Mouse (Mus musculus): Measurements from ENCODE around the gene Akr1c18. TPM values are rescaled to one million over a fixed set of nuclear protein-coding genes. Genes with fewer than 3 reads are reported as not detected.

Gene Akr1c18
- total and polyA plus RNA-seq, 3 experiments, result not detected

DNA sequence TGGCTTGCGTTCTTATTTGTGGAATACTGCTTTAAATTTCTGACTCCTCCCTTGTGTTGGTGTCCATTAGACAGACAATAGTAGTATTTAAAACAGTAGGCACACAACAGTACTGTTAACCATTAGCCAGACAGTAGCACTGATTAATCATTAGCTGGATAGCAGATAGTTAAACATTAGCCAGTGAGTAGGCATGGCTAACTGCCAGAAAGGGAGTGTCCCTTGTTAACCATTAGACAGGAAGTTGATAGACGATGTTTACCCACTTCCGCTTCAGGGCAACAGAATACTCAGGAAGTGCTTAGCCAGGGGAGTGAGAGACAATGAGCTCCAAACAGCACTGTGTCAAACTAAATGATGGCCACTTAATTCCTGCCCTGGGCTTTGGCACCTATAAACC is 40.5 kb upstream of the Akr1c18 start, which contains the start of gene Akr1c13:
Gene Akr1c13 (plus strand): TSS at position 247 of the 400 bp plus-strand sequence.
- Histone ChIP-seq H3K4me1 (ENCODE audit: control insufficient read depth in 1 of 2, insufficient read depth in 2 of 2, low read length in 2 of 2) (no peaks in the 10 kb centered on the region; a peak in 1 of 4 replicates), H3K27ac (ENCODE audit: control insufficient read depth, low read depth, low read length) (no peak within 1 kb of the TSS; the same call in 1 of the 2 replicates), H3K9me3 (replicated peaks; ENCODE audit: insufficient read depth, low read length) (no peaks in the 10 kb centered on the region), H3K9ac (ENCODE audit: control insufficient read depth, low read depth, low read length, poor library complexity, severe bottlenecking) (peak within 1 kb of the TSS; percentile 17; the same call in 1 of the 2 replicates), H3K4me3 (ENCODE audit: control insufficient read depth in 1 of 2, insufficient read depth in 1 of 2, low read depth in 2 of 2, low read length in 2 of 2) (peak within 1 kb of the TSS; percentile 35 to 41), H3K79me2 (ENCODE audit: control insufficient read depth, insufficient read depth, low read length, poor library complexity) (no peaks in the 10 kb centered on the region), H3K27me3 (ENCODE audit: control insufficient read depth in 1 of 2, insufficient read depth in 2 of 2, low read length in 2 of 2) (no peaks in the 10 kb centered on the region), H3K36me3 (ENCODE audit: control insufficient read depth in 1 of 2, insufficient read depth in 2 of 2, low read length in 2 of 2) (peaks cover 0 to 2% of the 10 kb centered on the region in 2 experiments; a peak in 1 of 4 replicates)
- TF ChIP-seq MXI1 (IDR thresholded peaks at IDR 0.05; ENCODE audit: low read depth, low read length) (no peak), ZC3H11A (IDR thresholded peaks at IDR 0.05; ENCODE audit: low read depth, low read length) (no peak), POLR2A (IDR thresholded peaks at IDR 0.05; ENCODE audit: control insufficient read depth in 1 of 2, insufficient read depth in 1 of 2, low read depth in 1 of 2, low read length in 2 of 2, poor library complexity in 1 of 2) (0 out of 4 replicates have a peak, but pooled peaks of 1 of the 2 experiments have one; percentile 31), GATA1 (IDR thresholded peaks at IDR 0.05; ENCODE audit: low read depth, low read length) (no peak), HCFC1 (IDR thresholded peaks at IDR 0.05; ENCODE audit: low read depth, low read length) (peak; percentile 50), MAFK (IDR thresholded peaks at IDR 0.05; ENCODE audit: borderline replicate concordance, low read depth, low read length) (no peak), NELFE (IDR thresholded peaks at IDR 0.05; ENCODE audit: low read depth, low read length) (0 out of 2 replicates have a peak, but pooled peaks have one; percentile 21), CHD2 (IDR thresholded peaks at IDR 0.05; ENCODE audit: low read length) (no peak), ZNF384 (IDR thresholded peaks at IDR 0.05; ENCODE audit: low read depth, low read length) (no peak), ELF1 (IDR thresholded peaks at IDR 0.05; ENCODE audit: low read depth, low read length) (peak; percentile 52; the same call in 1 of the 2 replicates), MYC (IDR thresholded peaks at IDR 0.05; ENCODE audit: low read depth, low read length) (no peak)
- peak; percentile 82 for DNase-seq (ENCODE audit: low read depth, low spot score)

DNA sequence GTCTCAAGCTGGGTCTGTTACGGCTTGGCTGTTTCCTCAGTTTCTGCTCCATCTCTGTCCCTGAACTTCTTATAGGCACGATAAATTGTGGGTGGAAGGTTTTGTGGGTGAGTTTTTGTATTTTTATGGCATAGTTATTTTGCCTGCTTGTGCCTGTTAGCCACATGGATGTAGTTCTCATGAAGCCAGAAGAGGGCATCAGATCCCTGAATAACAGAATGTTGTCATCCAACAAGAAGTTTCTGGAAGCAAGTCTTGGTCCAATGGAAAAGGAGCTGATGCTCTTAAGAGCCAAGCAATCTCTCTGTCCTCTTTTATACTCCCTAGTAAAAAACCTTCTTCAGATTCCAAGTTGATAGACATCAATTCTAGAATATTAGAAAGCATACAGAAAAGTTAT is 37.7 kb upstream of the Akr1c18 start:
- H3K9me3 ChIP-seq (replicated peaks; ENCODE audit: insufficient read depth, low read length), result no peaks in the 10 kb centered on the region
- H3K27me3 ChIP-seq (ENCODE audit: control insufficient read depth in 1 of 2, insufficient read depth in 2 of 2, low read length in 2 of 2), result no peaks in the 10 kb centered on the region
- H3K79me2 ChIP-seq (ENCODE audit: control insufficient read depth, insufficient read depth, low read length, poor library complexity), result no peaks in the 10 kb centered on the region
- DNase-seq (ENCODE audit: low read depth, low spot score), result no peak
- no peaks in the 10 kb centered on the region; a peak in 1 of 4 replicates for H3K4me1 ChIP-seq (ENCODE audit: control insufficient read depth in 1 of 2, insufficient read depth in 2 of 2, low read length in 2 of 2)
- no peak overlapping the region for H3K27ac ChIP-seq (ENCODE audit: control insufficient read depth, low read depth, low read length)
- TF ChIP-seq SMC3 (IDR thresholded peaks at IDR 0.05; ENCODE audit: low read depth, low read length) (peak; percentile 18; the same call in 1 of the 2 replicates), MYC (IDR thresholded peaks at IDR 0.05; ENCODE audit: low read depth, low read length) (no peak), MXI1 (IDR thresholded peaks at IDR 0.05; ENCODE audit: low read depth, low read length) (no peak), JUND (IDR thresholded peaks at IDR 0.05; ENCODE audit: low read depth, low read length) (no peak), UBTF (IDR thresholded peaks at IDR 0.05; ENCODE audit: borderline replicate concordance, insufficient read depth, low read depth, low read length) (no peak), KAT2A (conservative IDR thresholded peaks at IDR 0.05; ENCODE audit: low read depth, low read length) (no peak), ZKSCAN1 (IDR thresholded peaks at IDR 0.05; ENCODE audit: low read depth, low read length) (no peak), HCFC1 (IDR thresholded peaks at IDR 0.05; ENCODE audit: low read depth, low read length) (no peak), CTCF (IDR thresholded peaks at IDR 0.05 in 2 of 3, conservative IDR thresholded peaks at IDR 0.05 in 1 of 3; ENCODE audit: control insufficient read depth in 1 of 3, insufficient read depth in 1 of 3, low read depth in 2 of 3, low read length in 3 of 3, poor library complexity in 1 of 3, severe bottlenecking in 1 of 3) (peak in 1 of 3 experiments; percentile 19; a peak in 2 of 6 replicates), ETS1 (IDR thresholded peaks at IDR 0.05; ENCODE audit: low read depth, low read length) (no peak), EP300 (IDR thresholded peaks at IDR 0.05; ENCODE audit: low read depth in 1 of 2, low read length in 2 of 2) (no peak), RAD21 (IDR thresholded peaks at IDR 0.05; ENCODE audit: low read depth, low read length) (peak; percentile 7; the same call in 1 of the 2 replicates)
- H3K9ac ChIP-seq (ENCODE audit: control insufficient read depth, low read depth, low read length, poor library complexity, severe bottlenecking), result no peak overlapping the region
- H3K36me3 ChIP-seq (ENCODE audit: control insufficient read depth in 1 of 2, insufficient read depth in 2 of 2, low read length in 2 of 2), result peaks cover 0 to 2% of the 10 kb centered on the region in 2 experiments; a peak in 1 of 4 replicates
- no peak overlapping the region for H3K4me3 ChIP-seq (ENCODE audit: control insufficient read depth in 1 of 2, insufficient read depth in 1 of 2, low read depth in 2 of 2, low read length in 2 of 2)

All from MEL (cell line).